Mouse (Mus musculus): Measurements from ENCODE around the gene Sell.
A peak's percentile ranks its signal among the peaks of the same experiment; 100 is the strongest.
"Not testable (repeated sequence)": the region's sequence is repeated elsewhere in the genome, so short reads cannot be mapped to it uniquely, and the experiment has no call there.

Gene Sell

GRCm38 (mm10) chr1:164061925-164062324, at the start of gene Sell:
TSS of gene Sell (plus strand) at chr1:164061982.
- DNase-seq: peak; percentile 40

GRCm38 (mm10) chr1:164014616-164015015, 47.2 kb upstream of the Sell start:
- no peak for DNase-seq

- DNase-seq: no peak
These were observed 43.4 kb upstream of the Sell start for GRCm38 (mm10) chr1:164018221-164018896.

- DNase-seq: no peak
These were observed 42.0 kb upstream of the Sell start for GRCm38 (mm10) chr1:164019789-164020188.

- DNase-seq: not testable (repeated sequence)
These were observed 41.0 kb upstream of the Sell start for GRCm38 (mm10) chr1:164020746-164021145.

- DNase-seq: not testable (repeated sequence)
These were observed 39.7 kb upstream of the Sell start for GRCm38 (mm10) chr1:164022106-164022505.

GRCm38 (mm10) chr1:164025685-164026084, 36.1 kb upstream of the Sell start:
- no peak for DNase-seq

- peak; percentile 48 for DNase-seq
These were observed 34.4 kb upstream of the Sell start for GRCm38 (mm10) chr1:164027416-164027815.

GRCm38 (mm10) chr1:164040385-164041135, 21.2 kb upstream of the Sell start:
- no peak for DNase-seq

GRCm38 (mm10) chr1:164043549-164043948, 18.2 kb upstream of the Sell start:
- DNase-seq: peak; percentile 41

GRCm38 (mm10) chr1:164047934-164048333, 13.8 kb upstream of the Sell start, which contains the start of gene Sele:
TSS of gene Sele (plus strand) at chr1:164048234.
- no peak for DNase-seq

GRCm38 (mm10) chr1:164053561-164053960, 8.2 kb upstream of the Sell start:
- DNase-seq: no peak

- DNase-seq: peak; percentile 26
These were observed 7.0 kb upstream of the Sell start for GRCm38 (mm10) chr1:164054800-164055199.

- DNase-seq: no peak
These were observed 1.7 kb upstream of the Sell start for GRCm38 (mm10) chr1:164060071-164060470.

GRCm38 (mm10) chr1:164061278-164061677, 504 bp upstream of the Sell start:
- DNase-seq: peak; percentile 49

- DNase-seq: no peak
These were observed 1.1 kb downstream of the Sell start for GRCm38 (mm10) chr1:164062856-164063255.

- DNase-seq: peak; percentile 11
These were observed 2.0 kb downstream of the Sell start for GRCm38 (mm10) chr1:164063745-164064144.

- DNase-seq: no peak
These were observed 7.5 kb downstream of the Sell start for GRCm38 (mm10) chr1:164069261-164069660.

GRCm38 (mm10) chr1:164070461-164070860, 8.7 kb downstream of the Sell start:
- DNase-seq: no peak

GRCm38 (mm10) chr1:164071111-164071510, 9.3 kb downstream of the Sell start:
- peak; percentile 31 for DNase-seq

GRCm38 (mm10) chr1:164072001-164072400, 10.2 kb downstream of the Sell start:
- no peak for DNase-seq

- DNase-seq: no peak
These were observed 11.3 kb downstream of the Sell start for GRCm38 (mm10) chr1:164073091-164073490.

- DNase-seq: no peak
These were observed 12.0 kb downstream of the Sell start for GRCm38 (mm10) chr1:164073803-164074202.

GRCm38 (mm10) chr1:164074606-164075140, 12.9 kb downstream of the Sell start:
- no peak for DNase-seq

Data from lung, postnatal 36 days (tissue).